Mouse (Mus musculus): ENCODE results near the gene Cenpt.
A peak's percentile ranks its signal among the peaks of the same experiment; 100 is the strongest.

- TF ChIP-seq POLR2A (IDR thresholded peaks at IDR 0.05; ENCODE audit: low read depth, low read length) (no peak), CTCF (conservative IDR thresholded peaks at IDR 0.05; ENCODE audit: insufficient read depth, insufficient read length, low read depth, low read length) (peak; percentile 40)
These were observed 13.4 kb upstream of the Cenpt start for GRCm38 (mm10) chr8:105866364-105867029.

All from kidney, adult 2 months (tissue).